Mouse (Mus musculus): ENCODE measurements at regions not wholly inside any gene's neighbourhood (a gene's known extent, or its start where the extent isn't known, plus 50 kb on each side); places are given as distances from the start of the nearest gene placed in this dataset.

DNA sequence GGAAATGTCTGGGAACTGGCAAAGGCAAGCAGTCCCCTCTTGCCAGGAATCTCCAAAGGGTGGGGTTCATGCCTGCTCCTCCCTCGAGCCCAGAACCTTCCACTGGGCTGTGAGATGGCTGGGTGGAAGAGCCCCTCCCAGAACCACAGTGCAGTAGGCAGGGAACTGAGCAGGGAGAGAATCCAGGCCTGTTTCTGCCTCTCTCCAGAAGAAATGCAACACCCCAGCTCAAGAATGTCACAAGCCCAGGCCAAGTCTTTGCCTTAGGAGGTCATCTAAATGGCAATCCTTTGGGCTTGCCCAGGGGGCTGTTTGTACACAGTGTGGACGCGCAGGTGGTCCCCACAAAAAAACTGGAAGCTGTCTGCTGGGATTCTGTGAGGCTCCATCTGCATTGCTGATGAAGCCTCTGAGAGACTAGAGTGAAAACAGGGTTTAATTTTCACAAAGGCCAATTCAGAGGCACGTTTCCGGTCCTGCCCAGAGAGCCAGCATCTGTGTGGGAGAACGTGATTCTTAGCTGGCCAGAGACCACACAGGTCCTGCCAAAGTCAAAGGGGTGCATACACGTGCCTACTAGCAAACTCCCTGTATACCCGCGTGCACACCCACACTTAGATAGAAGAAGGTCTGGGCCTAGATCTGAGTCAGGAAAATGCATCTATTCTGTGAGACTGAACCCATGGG lies 129.0 kb downstream of the Hmg20a start:
- no peak for DNase-seq (ENCODE audit: low read depth)

GRCm38 (mm10) chr9:56549774-56550173 lies 131.4 kb downstream of the Hmg20a start:
- DNase-seq (ENCODE audit: low read depth): no peak

GRCm38 (mm10) chr9:56550178-56550577 lies 131.8 kb downstream of the Hmg20a start:
- no peak for DNase-seq (ENCODE audit: low read depth)

- no peak for DNase-seq (ENCODE audit: low read depth)
These were observed 133.2 kb downstream of the Hmg20a start for GRCm38 (mm10) chr9:56551376-56552186.

DNA sequence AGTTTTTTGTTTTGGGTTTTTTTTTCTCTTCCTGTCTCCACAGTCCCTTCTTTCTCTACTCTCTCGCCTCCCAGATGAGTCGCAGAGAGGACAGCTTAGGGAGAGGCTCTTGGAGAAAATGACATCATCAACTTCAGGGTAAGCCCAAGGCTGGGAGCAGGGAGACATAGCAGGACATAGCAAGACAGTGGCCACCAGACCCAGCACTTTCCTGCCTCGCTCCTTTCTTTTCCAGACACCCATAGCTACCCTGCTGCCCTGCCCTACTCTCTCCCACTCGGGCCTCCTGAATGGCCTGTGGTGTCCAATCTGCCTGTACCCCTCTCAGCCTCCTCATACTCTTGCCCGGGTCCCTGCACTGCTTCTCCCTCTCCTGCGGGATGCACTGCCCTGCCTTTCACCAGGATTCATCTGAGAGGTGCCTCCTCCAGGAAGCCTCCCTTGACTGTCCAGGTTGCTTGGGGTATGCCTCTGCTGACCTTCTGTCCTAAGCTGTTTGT lies 133.8 kb downstream of the Hmg20a start:
- no peak for DNase-seq (ENCODE audit: low read depth)

GRCm38 (mm10) chr9:56552766-56553165 lies 134.4 kb downstream of the Hmg20a start:
- DNase-seq (ENCODE audit: low read depth): peak; percentile 70

GRCm38 (mm10) chr9:56553626-56554025 lies 135.2 kb downstream of the Hmg20a start:
- no peak for DNase-seq (ENCODE audit: low read depth)

DNA sequence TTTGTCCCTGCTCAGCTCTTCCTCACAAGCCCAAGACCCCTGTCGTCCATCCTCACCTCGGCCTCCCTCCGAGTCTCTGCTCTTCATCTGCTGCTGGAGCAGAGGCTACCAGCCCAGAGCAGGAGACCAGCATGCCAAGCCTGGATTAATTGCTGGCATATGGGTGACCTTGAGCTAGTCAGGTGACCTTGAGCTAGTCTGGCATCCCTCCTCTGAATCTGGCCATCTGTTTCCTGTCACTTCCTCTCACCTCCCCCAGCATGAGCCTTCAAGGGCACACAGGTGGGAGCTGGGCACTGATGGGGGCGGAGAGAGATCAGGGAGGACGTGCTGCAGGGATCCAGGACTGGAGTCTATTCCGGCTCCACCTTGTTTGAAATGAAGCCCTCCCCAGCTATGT lies 135.7 kb downstream of the Hmg20a start:
- no peak for DNase-seq (ENCODE audit: low read depth)

DNA sequence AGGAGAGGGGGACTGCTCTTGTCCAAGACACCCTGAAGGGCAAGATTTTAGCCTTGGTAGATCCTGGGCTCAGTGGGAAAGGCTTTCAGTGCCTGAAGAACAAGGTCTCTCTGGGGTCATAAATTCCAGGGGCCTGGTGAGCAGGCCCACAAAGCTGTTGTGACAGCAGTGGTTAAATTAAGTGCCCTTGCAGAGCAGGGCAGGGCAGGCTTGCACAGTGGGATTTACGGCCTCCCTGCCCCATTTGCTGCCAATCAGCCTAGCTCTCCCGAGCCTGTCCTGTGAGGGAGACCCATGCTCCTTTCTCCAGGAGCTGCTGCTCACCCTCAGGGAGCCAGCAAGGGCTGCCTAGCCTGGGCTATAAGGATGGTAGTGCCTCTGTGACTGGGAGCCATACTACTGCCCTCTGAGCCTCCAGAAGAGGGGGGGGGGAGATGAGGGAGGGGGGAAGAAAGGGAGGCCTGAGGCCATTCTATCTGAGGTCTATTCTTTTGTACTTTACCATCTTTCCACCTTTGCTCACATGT lies 141.3 kb downstream of the Hmg20a start:
- no peak for DNase-seq (ENCODE audit: low read depth)

GRCm38 (mm10) chr9:56562440-56562839 lies 144.0 kb downstream of the Hmg20a start:
- peak; percentile 29 for DNase-seq (ENCODE audit: low read depth)

GRCm38 (mm10) chr9:56564048-56564737 lies 145.8 kb downstream of the Hmg20a start:
- DNase-seq (ENCODE audit: low read depth): no peak
